Mouse (Mus musculus): ENCODE measurements around the gene Cog8.
"Not testable (repeated sequence)": the region's sequence is repeated elsewhere in the genome, so short reads cannot be mapped to it uniquely, and the experiment has no call there.

The Cog8 gene

GRCm38 (mm10) chr8:107045478-107045877 lies 11.0 kb downstream of the Cog8 start:
- no peak for DNase-seq (ENCODE audit: low read depth, low spot score)

- DNase-seq (ENCODE audit: low read depth, low spot score) = no peak
Observed at GRCm38 (mm10) chr8:107040632-107041031, 15.9 kb downstream of the Cog8 start.

GRCm38 (mm10) chr8:107036626-107037025 lies 19.9 kb downstream of the Cog8 start:
- DNase-seq (ENCODE audit: low read depth, low spot score) = no peak

GRCm38 (mm10) chr8:107035641-107036040 lies 20.8 kb downstream of the Cog8 start:
- DNase-seq (ENCODE audit: low read depth, low spot score) = no peak

GRCm38 (mm10) chr8:107033609-107034008 lies 22.9 kb downstream of the Cog8 start:
- not testable (repeated sequence) for DNase-seq (ENCODE audit: low read depth, low spot score)

DNA sequence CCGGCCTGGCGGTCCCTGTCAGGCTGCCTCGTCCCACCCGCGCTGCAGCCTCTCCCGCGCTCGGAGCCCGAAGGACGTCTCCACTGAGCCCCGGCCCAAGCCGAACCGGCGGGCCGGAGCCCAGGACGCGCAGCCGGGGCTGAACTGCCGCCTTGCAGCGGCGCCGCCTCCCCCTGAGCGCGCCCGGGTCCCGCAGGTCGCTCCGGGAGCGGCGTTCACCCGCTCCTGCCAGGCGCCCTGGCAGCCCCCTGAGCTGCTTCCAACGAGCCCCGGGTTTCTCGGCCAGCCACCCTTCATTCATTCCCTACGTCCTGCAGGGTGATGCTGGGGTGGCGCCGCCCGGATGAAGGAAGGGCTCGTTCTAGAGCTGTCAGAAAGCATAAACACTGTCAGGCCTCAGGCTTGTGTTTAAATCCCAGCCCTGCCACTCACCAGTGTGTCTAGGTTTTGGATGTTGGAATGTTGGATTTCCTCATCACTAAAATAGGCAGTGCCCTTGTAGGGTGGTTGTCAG lies 24.9 kb downstream of the Cog8 start:
- DNase-seq (ENCODE audit: low read depth, low spot score) = no peak

DNA sequence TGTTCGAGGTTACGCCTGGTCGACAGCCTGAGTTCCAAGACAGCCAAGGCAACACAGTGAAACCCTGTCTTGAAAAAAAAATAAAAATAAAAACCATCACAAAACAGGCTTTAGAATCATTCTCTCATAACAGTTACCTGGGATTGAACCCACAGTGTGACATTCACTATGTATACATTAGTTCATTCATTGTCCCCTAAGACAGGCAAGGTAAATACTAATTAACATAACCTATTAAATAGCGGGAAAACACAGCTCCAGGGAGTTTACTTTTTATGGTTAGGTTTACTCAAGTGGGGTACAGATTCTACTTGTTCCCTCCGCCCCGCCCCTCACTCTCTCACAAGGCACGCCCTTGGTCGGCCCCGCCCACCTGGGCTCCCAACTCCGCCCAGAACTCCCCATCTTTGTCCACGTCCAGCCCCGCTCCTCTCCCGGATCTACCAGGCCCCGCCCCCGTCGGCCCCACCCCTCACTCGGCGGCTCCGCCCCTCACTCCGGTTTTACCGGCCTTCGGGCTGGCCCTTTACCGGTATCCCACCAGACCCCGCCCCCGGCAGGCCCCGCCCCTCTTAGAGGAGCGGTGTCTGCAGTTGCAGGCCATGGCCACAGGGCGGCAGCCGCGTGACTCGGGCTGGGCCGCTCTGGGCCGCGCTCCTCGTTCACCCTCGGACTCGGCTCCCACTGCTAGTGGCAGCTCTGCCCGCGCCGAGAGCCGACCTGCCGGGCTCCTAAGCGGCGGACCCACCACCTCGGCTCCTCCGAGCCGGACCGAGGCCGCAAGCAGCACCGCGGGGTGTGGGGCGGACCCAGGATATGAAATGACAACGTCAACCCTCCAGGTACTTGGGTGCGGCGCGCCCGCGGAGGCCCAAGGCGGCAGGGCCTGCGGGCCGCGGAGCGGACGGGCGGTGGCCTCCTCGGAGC lies 25.6 kb downstream of the Cog8 start, which contains the start of gene Vps4a:
Gene Vps4a, plus strand, starts transcription at position 573 of the 927 bp plus-strand sequence.
- DNase-seq (ENCODE audit: low read depth, low spot score) = peak; percentile 95

- peak; percentile 17 for DNase-seq (ENCODE audit: low read depth, low spot score)
Observed at GRCm38 (mm10) chr8:107030058-107030457, 26.4 kb downstream of the Cog8 start.

GRCm38 (mm10) chr8:107029310-107029709 lies 27.2 kb downstream of the Cog8 start:
- DNase-seq (ENCODE audit: low read depth, low spot score) = no peak

- no peak for DNase-seq (ENCODE audit: low read depth, low spot score)
Observed at GRCm38 (mm10) chr8:107023479-107023878, 33.0 kb downstream of the Cog8 start.

DNA sequence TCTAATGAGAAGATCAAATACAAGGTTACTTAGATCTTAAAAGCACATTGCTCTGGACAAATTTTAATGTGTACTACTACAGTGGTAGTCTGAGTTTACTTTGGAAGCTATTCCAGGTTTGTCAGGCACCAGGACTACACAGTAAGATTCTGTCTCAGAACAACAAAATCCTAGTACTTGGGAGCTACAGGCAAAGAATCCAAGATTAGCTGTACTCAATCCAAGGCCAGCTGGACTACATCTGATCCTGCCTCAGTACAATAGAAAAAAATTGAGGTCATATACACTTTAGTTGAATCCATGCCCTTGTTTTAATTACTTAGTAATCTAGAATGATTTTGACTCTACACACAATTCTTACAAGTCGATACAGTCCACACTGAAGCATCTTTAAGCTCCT lies 41.6 kb downstream of the Cog8 start:
- no peak for DNase-seq (ENCODE audit: low read depth, low spot score)

GRCm38 (mm10) chr8:107012666-107013065 lies 43.8 kb downstream of the Cog8 start:
- DNase-seq (ENCODE audit: low read depth, low spot score) = no peak

- DNase-seq (ENCODE audit: low read depth, low spot score) = no peak
Observed at GRCm38 (mm10) chr8:107007795-107008194, 48.7 kb downstream of the Cog8 start.

GRCm38 (mm10) chr8:107002532-107002931 lies 54.0 kb downstream of the Cog8 start:
- peak; percentile 92 for DNase-seq (ENCODE audit: low read depth, low spot score)

DNA sequence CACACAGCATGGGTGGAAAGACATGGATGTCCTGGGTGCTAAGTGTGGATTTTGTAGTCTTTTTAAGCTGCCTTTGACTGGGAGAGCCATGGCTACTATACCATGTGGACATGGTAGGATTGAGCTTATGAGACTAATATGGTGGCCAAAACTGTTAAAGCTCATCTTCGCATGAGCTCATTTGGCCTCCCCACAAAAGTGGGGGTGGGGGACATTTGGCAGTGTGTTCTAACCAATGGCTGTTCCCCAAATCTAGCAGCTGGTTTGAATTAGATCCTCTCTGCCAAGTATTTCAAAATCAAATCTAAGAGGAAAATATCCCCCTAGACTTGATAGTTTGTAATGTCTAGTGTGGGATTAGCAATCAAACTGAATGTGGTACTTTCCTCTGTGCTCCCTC lies 57.4 kb downstream of the Cog8 start:
- DNase-seq (ENCODE audit: low read depth, low spot score) = no peak

- no peak for DNase-seq (ENCODE audit: low read depth, low spot score)
Observed at GRCm38 (mm10) chr8:106997416-106997815, 59.1 kb downstream of the Cog8 start.

DNA sequence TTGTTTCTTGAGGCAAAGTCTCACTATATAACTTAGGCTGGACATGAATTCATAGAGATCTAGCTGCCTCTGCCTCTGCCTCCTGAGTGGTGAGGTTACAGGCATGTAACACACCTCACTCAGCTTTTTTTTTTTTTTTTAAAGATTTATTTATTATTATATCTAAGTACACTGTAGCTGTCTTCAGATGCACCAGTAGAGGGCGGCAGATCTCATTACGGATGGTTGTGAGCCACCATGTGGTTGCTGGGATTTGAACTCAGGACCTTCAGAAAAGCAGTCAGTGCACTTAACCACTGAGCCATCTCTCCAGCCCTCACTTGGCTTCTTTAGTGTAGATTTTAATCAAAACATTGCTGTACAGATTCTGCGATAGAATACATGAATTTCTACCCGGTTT lies 60.1 kb downstream of the Cog8 start:
- peak; percentile 44 for DNase-seq (ENCODE audit: low read depth, low spot score)
